Mouse (Mus musculus) liver, embryonic 15.5 days (tissue): Measurements from ENCODE around the gene Zfp282. TPM values are rescaled to one million over a fixed set of nuclear protein-coding genes. Genes with fewer than 3 reads are reported as not detected.
A peak's percentile ranks its signal among the peaks of the same experiment; 100 is the strongest.

Experiments
- ATAC-seq: fragments of 200-750 bp; cut with Nextera tagmentation; 2 replicates; pipeline ENCODE4 v1.8.0; 2017; ENCODE audit warnings: moderate number of reproducible peaks, mild to moderate bottlenecking, moderate library complexity; ENCODE audit not compliant: insufficient read depth
- H3K27ac ChIP-seq: fragments of 300-500 bp; sonication (generic); replicated peaks from 2 replicates; pipeline ENCODE4 v1.5.1; 2015; ENCODE audit warnings: mild to moderate bottlenecking, inconsistent platforms
- H3K27me3 ChIP-seq: fragments of 300-500 bp; sonication (generic); 2 replicates; pipeline ENCODE4 v1.6.1; 2015; ENCODE audit warnings: mild to moderate bottlenecking, inconsistent platforms
- H3K36me3 ChIP-seq: fragments of 300-500 bp; sonication (generic); replicated peaks from 2 replicates; pipeline ENCODE4 v1.6.1; 2015; ENCODE audit warnings: moderate library complexity, mild to moderate bottlenecking, inconsistent platforms
- H3K4me1 ChIP-seq: fragments of 300-500 bp; sonication (generic); replicated peaks from 2 replicates; pipeline ENCODE4 v1.6.1; 2015; ENCODE audit warnings: inconsistent platforms
- H3K4me2 ChIP-seq: fragments of 300-500 bp; sonication (generic); 2 replicates; pipeline ENCODE4 v1.6.1; 2015; ENCODE audit warnings: moderate library complexity, mild to moderate bottlenecking, inconsistent platforms
- H3K4me3 ChIP-seq: fragments of 300-500 bp; sonication (generic); replicated peaks from 2 replicates; pipeline ENCODE4 v1.5.1; 2015; ENCODE audit warnings: mild to moderate bottlenecking, inconsistent platforms
- H3K9ac ChIP-seq: fragments of 300-500 bp; sonication (generic); 2 replicates; pipeline ENCODE4 v1.6.1; 2015; ENCODE audit warnings: moderate library complexity, mild to moderate bottlenecking, inconsistent platforms
- H3K9me3 ChIP-seq: fragments of 300-500 bp; sonication (generic); replicated peaks from 2 replicates; pipeline ENCODE4 v1.6.1; 2016; ENCODE audit warnings: inconsistent platforms
- WGBS: fragments of 180-500 bp; shearing (Covaris S2); methylation state at CpG from one replicate; pipeline ENCODE4 v1.1.7; 2015; ENCODE audit warnings: mixed read lengths; ENCODE audit not compliant: insufficient replicate concordance; 5-methylcytosine and 5-hydroxymethylcytosine counted together
- polyA plus RNA-seq: library from polyadenylated mRNA; unstranded; fragments of >200 nt; fragmentation: Nextera tagmentation; extraction: Ambion mirVana; gene quantifications from 2 replicates; pipeline ENCODE4 v1.2.1, GENCODE M21; 2015

Gene Zfp282
- polyA plus RNA-seq, 1 experiment from 2014 or later, result 2.6 TPM

GRCm38 (mm10) chr6:47920447-47921340, 43.7 kb downstream of the Zfp282 start, which contains the start of gene Zfp212:
TSS of gene Zfp212 (plus strand) at chr6:47920476.
- WGBS, result under 1% methylated on average over 67 of the region's 67 CpGs

GRCm38 (mm10) chr6:47942461-47942860, 65.5 kb downstream of the Zfp282 start:
- Histone ChIP-seq H3K27me3 (no peaks in the 10 kb centered on the region), H3K4me3 (peak overlapping the region; percentile 64), H3K9me3 (no peaks in the 10 kb centered on the region), H3K27ac (no peak overlapping the region), H3K4me1 (peaks cover 16% of the 10 kb centered on the region), H3K9ac (peak overlapping the region; percentile 63), H3K36me3 (peaks cover 15% of the 10 kb centered on the region), H3K4me2 (peak overlapping the region; percentile 96)
- ATAC-seq, result 0 out of 2 replicates have a peak, but pooled peaks have one; percentile 8
- 41% methylated on average over 12 of the region's 12 CpGs for WGBS

More at GRCm38 (mm10) chr6:47920447-47921340, 43.7 kb downstream of the Zfp282 start, which contains the start of gene Zfp212:
- Histone ChIP-seq H3K4me3 (peak within 1 kb of the TSS; percentile 85), H3K36me3 (no peaks in the 10 kb centered on the region; the same call in 1 of the 2 replicates), H3K4me1 (peaks cover 56% of the 10 kb centered on the region), H3K27ac (peak within 1 kb of the TSS; percentile 99), H3K4me2 (peak within 1 kb of the TSS; percentile 66), H3K9ac (peak within 1 kb of the TSS; percentile 89), H3K9me3 (no peaks in the 10 kb centered on the region), H3K27me3 (no peaks in the 10 kb centered on the region)
- peak; percentile 92 for ATAC-seq

GRCm38 (mm10) chr6:47943021-47943691, 66.2 kb downstream of the Zfp282 start:
- peak; percentile 92 for ATAC-seq
- Histone ChIP-seq H3K9me3 (no peaks in the 10 kb centered on the region), H3K36me3 (peaks cover 15% of the 10 kb centered on the region), H3K27ac (peak overlapping the region; percentile 33; the same call in 1 of the 2 replicates), H3K9ac (peak overlapping the region; percentile 63), H3K4me3 (peak overlapping the region; percentile 64), H3K4me1 (peaks cover 16% of the 10 kb centered on the region), H3K4me2 (peak overlapping the region; percentile 96), H3K27me3 (no peaks in the 10 kb centered on the region)
- WGBS, result 11% methylated on average over 64 of the region's 64 CpGs

GRCm38 (mm10) chr6:47943721-47944120, 66.7 kb downstream of the Zfp282 start:
- 46% methylated on average over 3 of the region's 3 CpGs for WGBS
- ATAC-seq, result no peak
- H3K4me2 ChIP-seq, result peak overlapping the region; percentile 96
- H3K9me3 ChIP-seq, result no peaks in the 10 kb centered on the region
- H3K27ac ChIP-seq, result no peak overlapping the region
- peak overlapping the region; percentile 63 for H3K9ac ChIP-seq
- H3K36me3 ChIP-seq, result peaks cover 15% of the 10 kb centered on the region
- H3K4me3 ChIP-seq, result peak overlapping the region; percentile 64
- no peaks in the 10 kb centered on the region for H3K27me3 ChIP-seq
- peaks cover 16% of the 10 kb centered on the region for H3K4me1 ChIP-seq

GRCm38 (mm10) chr6:47947388-47947787, 70.4 kb downstream of the Zfp282 start:
- Histone ChIP-seq H3K27ac (no peak overlapping the region), H3K36me3 (peaks cover 15% of the 10 kb centered on the region), H3K4me2 (no peak overlapping the region), H3K9ac (no peak overlapping the region), H3K4me3 (no peak overlapping the region), H3K4me1 (peaks cover 13% of the 10 kb centered on the region), H3K27me3 (no peaks in the 10 kb centered on the region), H3K9me3 (no peaks in the 10 kb centered on the region)
- WGBS, result 82% methylated on average over 4 of the region's 4 CpGs
- no peak for ATAC-seq

GRCm38 (mm10) chr6:47953191-47953726, 76.3 kb downstream of the Zfp282 start, which contains the start of gene Zfp956:
TSS of gene Zfp956 (plus strand) at chr6:47953390.
- WGBS, result under 1% methylated on average over 31 of the region's 31 CpGs
- peaks cover 27% of the 10 kb centered on the region for H3K4me1 ChIP-seq
- peaks cover 8% of the 10 kb centered on the region for H3K36me3 ChIP-seq
- peak within 1 kb of the TSS; percentile 77 for H3K4me3 ChIP-seq
- peak within 1 kb of the TSS; percentile 94 for H3K4me2 ChIP-seq
- peak within 1 kb of the TSS; percentile 78 for H3K9ac ChIP-seq
- H3K9me3 ChIP-seq, result no peaks in the 10 kb centered on the region
- H3K27me3 ChIP-seq, result no peaks in the 10 kb centered on the region
- H3K27ac ChIP-seq, result peak within 1 kb of the TSS; percentile 79
- ATAC-seq, result peak; percentile 99

GRCm38 (mm10) chr6:47954425-47954824, 77.4 kb downstream of the Zfp282 start:
- peak overlapping the region; percentile 77 for H3K4me3 ChIP-seq
- no peaks in the 10 kb centered on the region for H3K27me3 ChIP-seq
- peak overlapping the region; percentile 78; the same call in 1 of the 2 replicates for H3K9ac ChIP-seq
- no peak overlapping the region for H3K27ac ChIP-seq
- H3K4me1 ChIP-seq, result peaks cover 27% of the 10 kb centered on the region
- H3K9me3 ChIP-seq, result no peaks in the 10 kb centered on the region
- ATAC-seq, result no peak
- WGBS, result 48% methylated on average over 3 of the region's 3 CpGs
- H3K36me3 ChIP-seq, result peaks cover 12% of the 10 kb centered on the region
- peak overlapping the region; percentile 94 for H3K4me2 ChIP-seq

- peaks cover 36% of the 10 kb centered on the region for H3K36me3 ChIP-seq
- no peak overlapping the region for H3K4me2 ChIP-seq
- peaks cover 23% of the 10 kb centered on the region for H3K4me1 ChIP-seq
- ATAC-seq, result no peak
- no peaks in the 10 kb centered on the region for H3K27me3 ChIP-seq
- H3K4me3 ChIP-seq, result no peak overlapping the region
- no peak overlapping the region for H3K27ac ChIP-seq
- H3K9ac ChIP-seq, result no peak overlapping the region
- no peaks in the 10 kb centered on the region for H3K9me3 ChIP-seq
Measured at GRCm38 (mm10) chr6:47957816-47958215, 80.8 kb downstream of the Zfp282 start.

Other genes with a start within 250 kb of the Zfp282 start
- 115 and 123 TPM in 2 replicates for gene Pdia4, start 63.8 kb upstream of the Zfp282 start, polyA plus RNA-seq
- 0.39 and 0.41 TPM in 2 replicates for gene Zfp786, start 46.3 kb upstream of the Zfp282 start, polyA plus RNA-seq
- gene Zfp398, start 41.5 kb upstream of the Zfp282 start, polyA plus RNA-seq, result 1.6 and 2.5 TPM in 2 replicates
- gene Zfp212, start 43.3 kb downstream of the Zfp282 start, polyA plus RNA-seq, result 5.3 and 6.0 TPM in 2 replicates
- gene Zfp956, start 76.2 kb downstream of the Zfp282 start, polyA plus RNA-seq, result 2.2 and 3.5 TPM in 2 replicates
- gene Zfp777, start 171.7 kb downstream of the Zfp282 start, polyA plus RNA-seq, result 2.3 and 2.4 TPM in 2 replicates
- 4.0 and 4.7 TPM in 2 replicates for gene Zfp746, start 209.4 kb downstream of the Zfp282 start, polyA plus RNA-seq